Mouse (Mus musculus): ENCODE measurements around the gene Ltb4r1.

The Ltb4r1 gene

DNA sequence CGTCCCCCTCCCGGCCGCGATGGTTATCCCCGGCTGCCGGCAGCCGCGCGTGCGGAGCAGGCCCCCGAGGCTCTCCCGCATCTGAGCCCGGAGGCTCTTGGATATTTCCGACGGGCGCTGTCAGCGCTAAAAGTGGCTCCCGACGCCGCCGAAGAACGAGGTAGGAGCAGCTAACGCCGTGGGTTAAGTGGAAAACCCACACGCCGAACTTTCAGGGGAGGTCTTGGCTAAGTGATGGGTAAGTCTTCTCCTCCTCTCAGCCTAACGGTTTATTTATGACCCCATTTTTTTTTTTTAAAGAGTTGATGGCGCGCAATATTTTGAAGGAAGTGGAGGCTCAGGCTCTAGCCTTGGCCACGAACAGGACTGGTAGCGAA, 19.9 kb upstream of the Ltb4r1 start:
- no peak for DNase-seq (ENCODE audit: low spot score in 2 of 2)

GRCm38 (mm10) chr14:55747051-55747847, 18.5 kb upstream of the Ltb4r1 start:
- DNase-seq (ENCODE audit: low spot score in 2 of 2) = no peak

GRCm38 (mm10) chr14:55757566-55757965, 8.2 kb upstream of the Ltb4r1 start:
- no peak for DNase-seq (ENCODE audit: low spot score in 2 of 2)

- no peak for DNase-seq (ENCODE audit: low spot score in 2 of 2)
Measured at GRCm38 (mm10) chr14:55758363-55758784, 7.4 kb upstream of the Ltb4r1 start, which contains the start of gene Cideb. Gene Cideb (minus strand): TSS chr14:55758458.

- DNase-seq (ENCODE audit: low spot score in 2 of 2) = peak in 1 of 2 experiments; percentile 86
Measured at GRCm38 (mm10) chr14:55760156-55760555, 5.6 kb upstream of the Ltb4r1 start.

- DNase-seq (ENCODE audit: low spot score in 2 of 2) = no peak
Measured at GRCm38 (mm10) chr14:55761163-55761562, 4.6 kb upstream of the Ltb4r1 start, which contains the start of gene Ltb4r2. Gene Ltb4r2 (plus strand): TSS chr14:55761428.

DNA sequence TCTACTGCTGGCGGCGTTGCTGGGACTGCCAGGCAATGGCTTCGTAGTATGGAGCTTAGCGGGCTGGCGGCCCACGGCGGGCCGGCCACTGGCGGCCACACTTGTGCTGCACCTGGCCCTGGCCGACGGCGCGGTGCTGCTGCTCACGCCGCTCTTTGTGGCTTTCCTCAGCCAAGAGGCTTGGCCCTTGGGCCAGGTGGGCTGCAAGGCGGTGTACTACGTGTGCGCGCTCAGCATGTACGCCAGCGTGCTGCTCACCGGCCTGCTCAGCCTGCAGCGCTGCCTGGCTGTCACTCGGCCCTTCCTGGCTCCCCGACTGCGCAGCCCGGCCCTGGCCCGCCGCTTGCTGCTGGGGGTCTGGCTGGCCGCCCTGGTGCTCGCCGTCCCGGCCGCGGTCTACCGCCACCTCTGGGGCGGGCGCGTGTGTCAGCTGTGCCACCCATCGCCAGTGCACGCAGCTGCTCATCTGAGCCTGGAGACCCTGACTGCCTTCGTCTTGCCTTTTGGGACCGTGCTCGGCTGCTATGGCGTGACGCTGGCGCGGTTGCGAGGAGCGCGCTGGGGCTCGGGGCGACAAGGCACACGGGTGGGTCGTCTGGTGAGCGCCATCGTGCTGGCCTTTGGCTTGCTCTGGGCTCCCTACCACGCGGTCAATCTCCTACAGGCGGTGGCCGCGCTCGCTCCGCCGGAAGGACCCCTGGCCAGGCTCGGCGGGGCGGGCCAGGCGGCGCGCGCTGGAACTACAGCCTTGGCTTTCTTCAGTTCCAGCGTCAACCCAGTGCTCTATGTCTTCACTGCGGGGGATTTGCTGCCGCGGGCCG, 3.6 kb upstream of the Ltb4r1 start:
- no peak for DNase-seq (ENCODE audit: low spot score in 2 of 2)

DNA sequence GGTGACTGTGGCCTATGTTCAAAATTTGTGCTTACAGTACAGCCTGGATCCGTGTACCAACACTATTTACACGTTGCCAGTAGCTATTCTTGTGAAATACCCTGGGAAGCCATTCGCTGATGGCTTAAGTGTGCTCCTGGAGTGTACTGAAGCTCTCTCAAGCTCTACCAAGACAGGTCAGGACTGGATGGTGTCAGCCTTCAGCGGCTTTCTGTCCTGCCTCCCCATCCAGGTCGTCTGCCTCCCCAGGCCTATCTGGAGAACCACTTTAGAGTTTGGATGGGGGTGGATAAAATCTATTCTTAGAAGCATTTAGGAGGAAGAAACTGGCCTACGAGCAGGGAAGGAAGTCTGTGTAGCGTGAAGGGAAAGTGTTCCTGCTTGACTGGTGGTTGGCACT, 2.6 kb upstream of the Ltb4r1 start:
- DNase-seq (ENCODE audit: low spot score in 2 of 2) = no peak

- no peak for DNase-seq (ENCODE audit: low spot score in 2 of 2)
Measured at GRCm38 (mm10) chr14:55767519-55768414, 2.0 kb downstream of the Ltb4r1 start.

- no peak for DNase-seq (ENCODE audit: low spot score in 2 of 2)
Measured at GRCm38 (mm10) chr14:55768555-55768954, 2.8 kb downstream of the Ltb4r1 start.

DNA sequence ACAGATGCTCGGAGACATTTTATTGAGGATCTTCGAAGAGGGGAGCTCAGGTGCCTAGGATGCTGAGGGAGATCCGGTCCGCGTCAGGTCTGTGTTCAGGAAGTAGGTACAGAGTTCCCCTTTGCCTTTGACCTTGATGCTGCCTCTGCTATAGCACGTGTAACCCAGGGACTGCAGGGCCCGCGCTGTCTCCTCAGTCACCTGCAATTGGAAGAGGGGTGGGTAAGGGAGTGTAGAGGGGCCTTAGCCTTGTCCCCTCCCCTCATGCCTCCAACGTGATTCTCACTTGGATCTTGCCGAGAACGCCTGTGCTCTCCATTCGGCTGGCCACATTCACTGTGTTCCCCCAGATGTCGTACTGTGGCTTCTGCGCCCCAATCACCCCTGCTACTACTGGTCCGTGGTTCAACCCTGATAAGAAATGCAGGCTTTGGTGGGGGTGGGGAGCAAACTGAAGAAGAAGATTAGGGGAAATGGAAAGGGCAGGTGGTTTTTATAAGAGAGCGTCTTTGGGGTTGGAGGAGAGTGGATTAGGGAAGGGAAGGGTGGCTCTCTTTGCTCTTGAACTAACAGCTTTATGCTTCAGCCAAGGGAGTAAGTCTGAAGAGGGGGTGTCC, 3.4 kb downstream of the Ltb4r1 start:
- no peak for DNase-seq (ENCODE audit: low spot score in 2 of 2)

GRCm38 (mm10) chr14:55776711-55777110, 10.9 kb downstream of the Ltb4r1 start:
- DNase-seq (ENCODE audit: low spot score in 2 of 2) = no peak

GRCm38 (mm10) chr14:55777176-55777575, 11.4 kb downstream of the Ltb4r1 start:
- no peak for DNase-seq (ENCODE audit: low spot score in 2 of 2)

- DNase-seq (ENCODE audit: low spot score in 2 of 2) = peak in 1 of 2 experiments; percentile 1
Measured at GRCm38 (mm10) chr14:55777806-55778205, 12.0 kb downstream of the Ltb4r1 start.

- peak in 1 of 2 experiments; percentile 1 for DNase-seq (ENCODE audit: low spot score in 2 of 2)
Measured at GRCm38 (mm10) chr14:55778686-55779085, 12.9 kb downstream of the Ltb4r1 start.

DNA sequence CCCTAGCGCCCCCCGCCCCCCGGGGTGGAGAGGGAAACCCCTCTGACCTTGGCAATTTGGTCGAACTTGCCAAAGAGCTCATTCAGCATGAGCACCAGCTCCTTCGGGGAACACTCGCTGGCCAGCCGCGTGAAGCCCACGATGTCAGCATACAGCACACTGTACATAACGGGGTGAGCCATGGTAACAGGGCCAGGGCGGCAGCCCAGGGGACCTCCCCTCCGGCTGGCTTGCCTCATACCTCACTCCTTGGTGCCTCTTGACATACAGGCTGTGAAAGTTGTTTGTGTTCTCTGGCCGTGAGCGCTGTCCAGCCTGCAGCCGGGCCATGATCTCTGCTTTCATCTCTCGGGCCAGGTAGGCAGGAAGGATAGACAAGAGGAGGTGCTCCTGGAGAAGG, 13.9 kb downstream of the Ltb4r1 start:
- DNase-seq (ENCODE audit: low spot score in 2 of 2) = no peak

GRCm38 (mm10) chr14:55780736-55781135, 15.0 kb downstream of the Ltb4r1 start:
- no peak for DNase-seq (ENCODE audit: low spot score in 2 of 2)

- peak in 1 of 2 experiments; percentile 65 for DNase-seq (ENCODE audit: low spot score in 2 of 2)
Measured at GRCm38 (mm10) chr14:55781310-55781709, 15.5 kb downstream of the Ltb4r1 start.

GRCm38 (mm10) chr14:55782361-55782960, 16.7 kb downstream of the Ltb4r1 start:
- DNase-seq (ENCODE audit: low spot score in 2 of 2) = no peak

DNA sequence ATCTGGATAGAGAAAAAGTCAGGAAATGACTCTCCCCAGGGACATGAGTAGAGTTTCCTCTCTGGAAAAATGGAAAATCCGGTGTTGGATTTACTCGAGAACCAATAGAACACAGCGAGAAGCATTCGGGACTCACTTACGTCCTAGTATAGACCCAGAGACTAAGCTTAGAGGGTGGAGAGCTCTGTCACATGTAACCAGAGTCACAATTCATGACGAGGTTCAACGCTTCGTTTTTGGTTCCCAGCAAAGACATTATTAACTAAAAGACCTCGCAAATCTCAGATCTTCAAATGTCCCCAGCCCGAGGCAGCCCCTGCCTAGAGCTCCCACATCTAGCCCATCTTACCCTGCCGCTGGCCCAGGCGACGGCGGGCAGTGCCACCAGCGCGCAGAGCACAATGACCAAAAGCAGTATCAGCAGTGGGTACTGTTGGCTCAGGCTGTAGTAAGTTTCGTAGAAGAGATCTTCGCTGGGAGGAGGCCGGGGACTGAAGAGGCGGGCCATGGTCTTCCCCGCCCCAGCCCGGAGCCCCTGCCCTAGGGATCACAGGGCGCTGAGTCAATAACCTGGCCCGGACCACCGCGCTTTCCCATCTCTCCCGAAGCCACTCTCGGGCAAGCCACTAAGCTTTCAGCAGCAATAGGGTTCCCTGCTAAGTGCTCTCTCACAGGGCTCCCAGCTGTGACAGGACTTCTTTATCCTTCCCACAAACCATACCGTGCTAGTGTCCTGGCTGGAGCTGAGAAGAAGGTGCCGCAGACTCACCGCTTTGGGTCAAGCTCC, 17.6 kb downstream of the Ltb4r1 start:
- DNase-seq (ENCODE audit: low spot score in 2 of 2) = no peak
